Mouse (Mus musculus) right cerebral cortex, adult 2 months (tissue): ENCODE measurements around the gene Prr11.
"Not testable (repeated sequence)": the region's sequence is repeated elsewhere in the genome, so short reads cannot be mapped to it uniquely, and the experiment has no call there.

Experiments used
- DNase-seq, 2 experiments: peaks; one replicate each; pipeline ENCODE4 v3.0.0; 2021 to 2022; ENCODE audit warnings: low spot score in 2 of 2

The Prr11 gene

DNA sequence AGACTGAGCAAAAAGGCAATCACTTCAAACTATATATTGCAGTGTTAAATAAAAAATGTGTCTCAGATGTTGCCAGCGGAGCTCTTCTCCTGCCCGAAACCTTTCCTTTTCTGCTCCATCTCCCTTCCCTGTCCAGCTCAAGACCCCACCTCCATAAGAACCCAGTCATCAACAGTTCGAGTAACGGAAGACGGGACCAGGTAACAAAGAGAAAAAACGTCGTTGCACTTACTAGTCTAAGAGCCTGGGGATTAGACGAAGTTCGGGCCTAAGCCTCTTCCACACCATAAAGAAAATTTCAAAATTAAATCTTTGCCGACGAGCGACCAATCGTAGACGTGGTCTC, at the start of gene Prr11:
Prr11 (minus strand) TSS at position 300 of the 346 bp plus-strand sequence.
- no peak for DNase-seq

DNA sequence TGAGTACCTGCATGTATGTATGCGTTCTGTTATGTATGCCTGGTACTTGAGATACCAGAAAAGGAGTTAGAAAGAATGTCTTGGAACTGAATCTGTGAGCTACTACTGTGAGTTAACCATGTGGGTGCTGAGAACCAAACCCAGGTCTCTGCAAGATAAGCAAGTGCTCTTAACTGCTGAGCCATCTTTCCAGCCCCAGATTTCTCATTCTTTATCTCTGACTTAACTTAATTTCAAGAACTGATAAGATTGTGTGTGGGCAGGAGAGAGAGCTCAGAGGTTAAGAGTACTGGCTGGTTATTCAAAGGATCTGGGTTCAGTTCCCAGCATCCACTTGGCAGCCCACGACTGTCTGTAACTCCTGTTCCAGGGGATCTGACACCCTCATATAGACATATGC, 49.5 kb upstream of the Prr11 start:
- no peak for DNase-seq

DNA sequence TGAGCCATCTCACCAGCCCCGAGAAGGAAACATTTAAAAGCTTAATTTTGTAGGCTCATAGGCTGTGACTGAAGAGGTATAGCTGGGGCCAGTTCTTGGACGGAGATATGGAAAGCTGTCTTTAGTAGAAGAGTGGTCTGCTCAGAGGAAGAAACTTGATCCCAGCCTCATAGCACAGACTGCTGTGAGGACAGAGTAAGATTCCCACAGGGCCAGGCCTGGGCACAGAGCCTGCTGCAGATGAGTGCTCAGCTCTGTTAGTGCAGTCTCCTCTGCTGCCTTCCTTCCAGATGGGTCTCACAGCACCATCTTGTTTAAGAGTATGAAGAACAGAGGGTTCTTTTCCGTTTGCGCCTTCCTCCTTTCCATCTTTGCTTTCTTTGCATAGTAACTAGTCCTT, 27.7 kb upstream of the Prr11 start:
- no peak for DNase-seq

DNA sequence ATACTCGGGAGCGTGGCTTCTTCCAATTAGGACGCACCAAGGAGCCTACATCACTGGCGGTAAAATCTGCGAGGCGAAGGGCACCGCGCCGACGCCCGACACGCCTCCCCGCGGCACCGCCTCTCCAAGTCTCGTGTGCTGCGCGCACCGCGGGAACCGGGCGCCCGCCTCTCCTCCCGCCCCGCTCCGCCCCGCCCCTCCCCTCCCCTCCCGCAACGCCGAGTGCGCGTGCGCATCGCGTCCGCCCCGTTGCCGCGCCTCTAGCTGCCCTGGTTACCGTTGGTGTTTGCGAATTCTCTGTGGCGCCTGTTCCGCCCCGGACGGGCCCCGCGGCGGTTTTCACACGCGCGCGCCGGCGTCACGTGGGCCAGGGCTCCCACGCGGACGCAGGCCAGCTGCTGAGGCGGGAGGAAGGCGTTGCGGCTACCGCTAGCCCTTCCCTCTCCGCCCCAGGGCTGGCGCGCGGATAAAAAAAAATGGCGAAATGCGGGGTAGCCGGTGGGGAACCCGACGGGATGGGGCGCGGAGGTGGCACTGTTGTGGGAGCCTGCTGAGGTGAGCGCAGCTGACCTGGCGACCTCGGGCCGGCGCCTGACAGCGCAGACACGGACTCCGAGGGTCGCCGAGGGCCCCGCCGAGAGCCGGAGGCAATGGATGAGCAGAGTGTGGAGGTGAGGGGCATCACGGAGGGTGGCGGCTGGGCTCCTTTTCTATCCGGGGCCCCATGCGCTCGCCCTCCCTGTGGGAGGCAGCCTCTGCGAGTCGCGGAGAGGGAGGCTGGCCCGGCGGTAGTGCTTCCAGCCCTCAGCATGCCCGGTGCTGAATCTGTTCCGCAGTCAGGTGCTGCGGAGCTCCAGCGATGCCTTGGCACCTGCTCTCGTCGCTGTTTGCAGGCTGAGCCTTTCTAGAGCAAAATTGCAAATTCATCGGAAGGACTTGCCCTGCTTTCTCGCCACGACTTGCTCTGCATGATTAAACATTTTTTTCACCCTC, 18.6 kb upstream of the Prr11 start, which contains the start of gene Trim37:
Trim37 (plus strand) TSS at position 254 of the 993 bp plus-strand sequence.
- DNase-seq = peak; percentile 84 to 88

DNA sequence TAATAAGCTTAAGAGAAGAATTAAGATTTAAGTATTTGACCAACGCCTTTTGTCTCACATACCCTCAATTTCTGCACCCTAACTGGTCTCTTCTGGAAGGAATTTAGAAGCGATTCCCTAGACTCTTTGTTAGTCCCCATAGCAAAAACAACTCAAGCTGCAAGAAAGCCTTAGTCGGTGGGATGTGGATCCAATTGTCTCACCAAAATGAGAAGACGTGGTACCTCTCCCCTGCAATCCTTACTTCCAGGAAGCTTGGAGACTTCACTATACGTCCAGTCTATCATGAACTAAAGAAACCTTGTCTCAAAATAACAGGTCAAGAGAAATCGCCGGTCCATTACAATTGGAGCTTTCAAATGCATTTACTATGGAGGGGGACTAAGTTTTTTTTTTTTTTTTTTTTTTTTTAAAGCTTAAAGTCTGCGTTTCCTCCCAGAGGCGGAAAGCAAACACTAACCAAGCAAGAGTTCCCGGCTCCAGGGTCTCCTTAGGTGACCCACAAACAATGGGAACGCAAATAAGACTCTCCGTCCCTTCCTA, 17.8 kb upstream of the Prr11 start:
- no peak for DNase-seq

DNA sequence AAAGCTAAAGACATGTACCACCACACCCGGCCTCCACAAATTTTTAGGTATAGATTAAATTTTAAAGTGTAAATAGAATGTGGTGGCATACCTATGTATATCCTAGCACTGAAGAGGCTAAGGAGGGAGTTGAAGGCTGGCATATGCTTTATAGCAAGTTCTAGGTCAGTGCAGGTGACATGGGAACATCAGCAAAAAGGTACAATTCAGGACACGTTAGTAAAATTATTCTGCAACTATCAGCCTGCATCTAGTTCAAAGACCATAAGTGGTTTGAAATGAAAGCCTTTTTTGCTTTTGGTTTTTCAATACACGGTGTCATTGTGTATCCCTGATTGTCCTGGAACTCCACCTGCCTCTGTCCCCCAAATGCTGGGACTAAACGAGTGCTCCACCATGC, 17.1 kb upstream of the Prr11 start:
- no peak for DNase-seq

DNA sequence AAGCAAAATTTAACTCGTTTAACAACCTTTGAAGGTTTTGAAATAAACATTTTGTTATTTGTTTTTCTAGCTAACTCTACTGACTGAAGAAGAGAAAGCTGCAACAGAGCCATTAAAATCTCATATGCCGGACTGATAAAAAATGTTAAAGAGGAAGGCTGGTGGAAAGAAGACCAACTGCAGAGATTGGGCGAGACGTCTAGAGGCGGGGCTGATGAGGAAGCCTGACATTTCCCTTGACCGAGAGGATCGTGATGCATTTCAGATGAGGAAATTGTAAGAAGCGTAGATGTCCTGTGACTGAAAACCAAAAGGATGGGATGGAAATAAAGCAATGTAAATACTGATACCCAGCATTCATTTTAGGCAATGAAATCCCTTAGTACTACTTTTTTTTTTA, 13.4 kb upstream of the Prr11 start:
- DNase-seq = no peak

DNA sequence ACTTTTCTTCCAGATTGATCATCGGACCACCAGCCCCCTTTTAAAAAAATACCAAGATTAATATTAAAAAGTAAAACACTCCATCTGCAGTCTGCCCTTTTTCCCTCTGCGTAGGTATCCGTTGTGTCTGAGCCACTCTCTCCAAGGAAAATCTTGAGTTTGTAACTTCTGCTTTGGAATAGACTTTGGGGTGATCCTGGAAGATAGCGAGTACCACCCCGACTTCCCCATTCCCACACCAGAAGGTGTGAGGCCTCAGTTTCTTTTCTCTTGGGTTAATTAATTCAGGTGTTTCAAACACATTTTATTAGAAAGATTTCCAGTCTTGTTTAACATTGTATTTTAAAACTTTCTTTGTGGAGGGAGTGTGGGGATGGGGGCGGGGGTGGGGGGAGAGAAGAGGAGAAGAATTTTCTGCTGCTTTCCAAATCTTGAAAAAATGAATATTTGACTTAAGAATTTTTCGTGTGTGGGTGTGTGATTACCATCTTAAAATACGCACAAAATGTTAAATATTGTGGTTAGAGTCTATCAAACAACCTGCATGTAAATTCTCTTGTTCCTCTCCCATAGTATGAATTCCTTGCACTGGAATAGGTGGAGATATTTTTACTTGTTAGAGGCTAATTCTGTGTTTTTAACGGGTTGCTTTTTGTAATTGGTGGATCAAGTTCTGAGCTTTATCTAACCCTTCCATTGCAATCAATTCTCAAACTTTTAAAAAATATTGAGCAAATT, 1.8 kb upstream of the Prr11 start:
- no peak for DNase-seq

DNA sequence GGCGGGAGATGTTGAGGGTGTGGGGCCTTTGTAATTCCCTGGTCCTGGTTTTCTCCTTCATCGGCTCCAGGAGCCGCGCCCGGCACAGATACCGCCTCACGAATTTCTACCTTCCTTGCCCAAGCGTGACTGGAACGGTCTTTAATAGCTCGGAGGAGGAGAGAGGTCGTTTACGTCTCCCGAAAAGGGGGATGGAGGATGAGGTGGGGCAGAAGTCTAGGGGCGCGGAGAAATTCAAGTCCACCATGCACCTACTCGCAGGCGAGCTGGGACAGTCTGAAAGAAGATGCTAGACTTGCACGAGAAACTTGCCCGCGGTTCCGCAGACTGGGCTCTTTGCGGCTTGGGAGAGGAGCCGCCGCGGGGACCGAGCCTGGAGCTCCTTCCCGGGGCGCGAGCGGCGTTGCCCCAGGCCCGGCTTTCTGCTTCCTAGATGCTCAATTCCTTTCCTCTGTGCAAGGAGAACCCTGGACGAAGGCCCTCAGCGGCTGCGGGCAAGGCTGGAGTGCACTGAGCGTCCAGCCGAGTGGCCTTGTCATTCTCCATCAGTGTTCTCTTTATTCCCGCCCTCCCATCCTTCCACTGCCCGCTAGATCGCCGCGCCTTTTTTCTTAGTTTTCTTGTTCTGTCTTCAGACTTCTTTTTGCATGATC, 1.1 kb upstream of the Prr11 start:
- peak in 1 of 2 experiments; percentile 11 for DNase-seq

DNA sequence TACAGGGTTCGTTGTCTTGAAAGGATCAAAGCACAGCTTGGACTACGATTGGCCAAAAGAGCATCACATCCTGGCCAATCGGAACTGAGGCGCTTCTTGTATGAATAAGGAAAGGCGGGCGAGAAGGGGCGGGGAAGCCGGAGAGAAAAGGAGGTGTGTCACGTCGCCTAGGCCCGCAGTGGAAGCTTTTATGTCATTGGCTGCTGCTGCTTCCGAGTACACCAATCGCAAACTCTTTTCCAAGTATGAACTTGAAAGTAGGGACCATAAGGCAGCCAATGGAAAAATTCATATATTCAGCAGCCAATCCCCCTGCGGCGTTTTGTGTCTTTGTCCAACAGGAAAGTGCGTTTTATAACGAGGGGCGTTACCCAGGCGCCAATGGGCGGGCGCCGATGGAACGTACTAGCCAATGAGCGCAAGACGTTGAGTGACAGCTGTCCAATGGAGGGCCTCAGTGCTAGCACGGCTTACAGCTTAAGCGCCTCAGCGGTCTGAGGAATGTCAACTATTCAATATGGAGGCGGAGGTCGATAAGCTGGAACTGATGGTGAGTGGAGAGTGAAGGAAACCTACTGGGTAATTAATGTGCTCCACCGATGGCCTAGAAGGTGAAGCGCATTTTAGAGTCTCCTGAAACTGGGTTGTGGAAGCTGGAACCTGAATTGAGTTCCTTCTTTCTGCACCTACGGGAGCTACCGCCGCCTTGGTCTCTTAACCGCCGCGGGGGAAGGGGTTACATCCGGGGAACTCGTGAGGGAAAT, 429 bp upstream of the Prr11 start, which contains the start of gene Ska2:
Ska2 (plus strand) TSS at position 480 of the 764 bp plus-strand sequence.
- DNase-seq = peak; percentile 98

DNA sequence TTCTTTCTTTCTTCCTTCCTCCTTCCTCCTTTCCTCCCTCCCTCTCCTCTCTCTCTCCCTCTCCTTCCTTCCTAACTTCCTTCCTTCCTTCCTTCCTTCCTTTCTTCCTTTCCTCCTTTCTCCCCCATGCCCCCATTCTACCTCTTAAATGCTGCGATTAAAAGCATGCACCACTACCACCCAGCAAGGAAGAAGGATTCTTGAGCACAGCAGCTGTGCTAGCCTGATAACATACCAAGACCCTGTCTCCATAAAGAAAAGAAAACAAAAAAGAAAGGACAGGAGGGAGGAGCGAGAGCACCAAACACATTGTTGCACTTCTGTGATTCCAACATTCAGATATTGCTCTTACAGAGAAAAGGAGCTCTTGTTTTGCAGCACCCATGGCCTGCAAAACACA, 21.4 kb downstream of the Prr11 start:
- no peak for DNase-seq

DNA sequence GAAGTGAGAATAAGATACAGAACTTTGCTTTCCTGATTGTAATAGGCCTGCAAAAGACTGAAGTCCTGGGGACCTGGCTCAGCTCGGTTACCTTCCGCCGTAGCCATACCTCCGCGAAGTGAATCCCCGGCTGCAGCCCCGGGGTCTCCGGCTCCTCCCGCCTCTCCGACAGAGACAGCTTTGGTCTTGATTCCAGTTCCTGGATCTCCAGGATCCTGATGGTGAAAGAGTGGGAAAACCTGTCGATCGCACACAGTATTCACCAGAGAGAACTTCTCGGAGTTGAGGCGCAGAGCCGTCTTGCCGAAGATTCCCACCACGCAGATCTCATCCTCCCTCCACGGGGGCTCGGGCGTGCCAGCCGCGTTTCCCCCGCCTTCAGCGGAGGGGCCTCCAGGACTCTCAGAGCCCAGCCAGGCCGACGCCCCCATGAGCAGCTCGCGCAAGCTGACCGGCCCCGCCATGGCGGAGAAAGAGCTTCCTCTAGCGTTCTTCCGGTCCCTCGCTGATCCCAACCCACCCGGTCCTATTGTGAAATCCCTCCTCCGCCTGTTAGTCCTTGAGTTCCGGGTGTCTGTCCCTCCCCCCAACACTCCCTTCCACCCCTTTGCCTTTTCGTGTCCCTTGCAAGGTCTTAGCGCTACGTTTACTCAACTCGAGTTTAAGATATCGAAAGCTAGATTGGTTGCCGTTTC, 22.1 kb downstream of the Prr11 start, which contains the start of gene Smg8:
Smg8 (minus strand) TSS at position 485 of the 695 bp plus-strand sequence.
- DNase-seq = peak; percentile 79 to 82

DNA sequence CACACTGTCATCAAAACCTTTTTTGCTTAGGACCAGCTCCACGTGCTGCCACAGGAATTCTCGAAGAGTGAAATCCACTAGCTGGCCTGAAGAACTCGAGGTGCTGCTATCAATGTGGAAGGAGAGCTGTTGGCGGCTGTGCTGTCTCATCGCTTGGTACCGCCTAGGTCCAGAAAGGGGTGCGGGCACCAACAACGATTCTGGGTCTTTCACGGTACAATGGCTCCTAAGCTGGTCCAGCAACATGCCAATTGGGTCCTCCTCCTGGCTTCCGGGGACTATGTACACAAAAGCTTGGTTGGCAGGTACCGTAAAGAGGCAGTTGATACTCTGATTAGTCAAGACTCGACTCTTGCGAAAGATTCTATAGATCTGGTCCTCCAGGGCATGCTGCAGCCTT, 23.0 kb downstream of the Prr11 start:
- no peak for DNase-seq

DNA sequence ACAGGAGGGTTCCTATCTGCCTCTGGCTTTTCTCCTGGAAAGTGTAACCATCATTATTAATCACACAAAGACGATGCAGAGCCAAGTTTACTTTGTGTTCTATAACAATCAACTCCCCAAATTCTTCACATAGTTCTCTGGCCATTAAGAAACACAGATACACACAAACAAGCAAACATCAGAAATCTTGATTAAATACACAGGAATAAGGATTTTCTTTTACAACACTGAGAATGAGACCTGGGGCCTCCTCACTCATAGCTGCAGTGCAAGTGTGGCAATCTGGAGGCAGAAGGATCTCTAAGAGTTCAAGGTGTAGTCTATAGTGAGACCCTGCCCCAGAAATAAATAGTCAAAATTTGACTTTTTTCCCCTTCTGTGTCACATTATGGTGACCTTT, 24.8 kb downstream of the Prr11 start:
- no peak for DNase-seq

DNA sequence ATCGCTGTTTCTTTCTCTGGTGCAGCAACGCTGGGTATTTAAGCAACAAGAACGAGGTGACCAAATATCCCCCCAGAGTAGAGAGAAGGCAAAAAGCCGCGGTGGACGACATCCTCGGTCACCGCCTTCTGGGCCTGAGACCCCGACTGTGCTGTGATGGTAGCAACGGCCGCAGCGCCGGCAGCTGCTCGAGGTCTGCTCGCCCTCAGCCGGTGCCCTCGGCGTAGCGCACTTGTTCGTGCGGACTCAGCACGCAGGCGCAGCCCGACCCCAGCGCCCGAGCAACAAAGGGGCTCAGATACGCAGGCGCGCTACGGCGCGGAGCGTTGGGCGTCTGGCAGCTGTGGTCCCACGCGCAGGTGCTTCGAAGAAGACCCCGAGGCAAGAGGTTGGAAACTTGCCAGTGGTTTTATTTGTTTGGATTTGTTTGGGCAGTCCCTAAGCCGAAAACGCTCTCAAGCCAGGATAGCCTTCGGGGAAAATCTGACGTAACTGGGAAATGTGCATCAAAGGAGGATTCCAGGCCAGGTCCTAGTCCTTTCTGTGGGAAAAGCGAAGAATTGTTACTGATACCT, 34.6 kb downstream of the Prr11 start, which contains the start of gene Gdpd1:
Gdpd1 (minus strand) TSS at position 197 of the 575 bp plus-strand sequence.
- peak; percentile 89 to 91 for DNase-seq

DNA sequence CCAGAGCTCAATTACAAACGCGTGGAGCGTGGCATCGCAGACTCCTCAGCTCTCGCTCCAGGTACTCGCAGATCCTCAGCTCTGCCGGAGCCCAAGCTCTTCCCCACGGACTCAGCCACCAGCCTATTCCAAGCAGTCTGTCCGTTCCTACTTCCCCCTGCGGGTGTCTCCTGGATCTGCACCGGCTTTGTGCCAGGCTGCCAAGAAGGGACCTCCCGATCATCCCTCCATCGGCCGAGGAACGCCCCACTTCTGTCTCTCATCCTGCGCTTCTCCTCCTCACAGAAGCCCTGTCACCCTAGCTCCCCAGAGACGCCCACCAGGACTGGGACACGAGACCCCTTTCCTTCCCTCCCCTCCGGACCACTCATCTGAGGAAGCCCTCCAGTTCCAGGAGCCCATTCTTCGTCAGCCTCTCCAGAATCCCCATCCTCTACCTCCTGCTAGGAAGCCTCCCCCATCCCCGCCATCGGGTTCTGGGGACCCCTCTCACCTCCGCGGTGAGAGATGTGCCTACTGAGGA, 35.1 kb downstream of the Prr11 start:
- peak; percentile 78 to 79 for DNase-seq

DNA sequence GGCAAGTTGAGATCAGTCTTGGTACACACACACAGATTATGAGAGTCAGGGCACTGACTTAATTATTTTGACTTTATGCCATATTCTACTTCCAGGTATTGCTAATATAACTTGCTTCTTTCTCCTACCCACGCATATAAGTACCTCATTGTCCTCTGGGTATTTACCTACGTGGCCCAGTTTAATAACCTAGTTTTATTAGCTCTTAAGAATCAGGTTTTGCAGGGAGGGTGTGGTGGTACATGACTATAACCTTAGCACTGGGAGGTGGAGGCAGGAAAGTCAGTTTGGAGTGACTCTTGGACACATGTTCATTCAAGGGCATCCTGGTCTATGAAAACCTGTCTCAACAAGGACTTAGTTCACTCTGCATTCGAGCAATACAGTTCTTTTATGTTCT, 46.4 kb downstream of the Prr11 start:
- DNase-seq = no peak

DNA sequence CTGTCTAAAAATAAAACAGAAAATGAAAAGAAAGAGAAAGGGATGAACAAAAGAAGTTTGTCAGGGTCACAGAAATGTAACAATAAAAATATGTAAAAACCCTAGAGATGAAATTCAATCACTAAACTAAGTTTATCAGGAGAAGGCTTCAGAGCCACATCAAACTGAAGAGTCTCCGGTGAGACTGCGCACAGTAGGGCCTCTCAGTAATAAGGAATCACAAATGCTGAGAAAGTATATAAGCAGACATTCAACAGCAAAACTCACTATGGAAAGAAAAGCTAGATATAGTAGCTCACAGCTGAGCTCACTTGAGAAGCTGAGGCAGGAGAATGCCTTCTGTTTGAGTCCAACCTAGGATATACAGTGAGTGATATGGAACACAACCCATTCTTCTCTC, 48.1 kb downstream of the Prr11 start:
- no peak for DNase-seq

DNA sequence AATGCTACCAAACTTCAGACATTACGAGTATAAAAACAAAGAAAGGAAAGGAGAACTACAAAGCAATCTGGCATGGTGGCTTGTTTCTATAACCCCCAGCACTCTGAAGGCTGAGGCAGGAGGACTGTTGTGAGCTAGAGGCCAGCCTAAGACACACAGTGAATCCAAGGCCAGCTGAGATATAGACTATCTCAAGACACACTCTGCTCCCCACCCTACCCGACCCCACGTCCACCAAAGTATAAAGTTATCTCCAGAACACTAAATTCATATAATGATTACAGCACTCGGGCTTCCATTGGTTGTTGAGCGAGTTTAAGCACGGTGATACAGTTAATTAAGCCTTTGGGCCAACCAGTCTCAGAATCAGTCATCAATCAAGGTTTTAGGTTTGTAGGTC, 52.2 kb downstream of the Prr11 start:
- DNase-seq = no peak

DNA sequence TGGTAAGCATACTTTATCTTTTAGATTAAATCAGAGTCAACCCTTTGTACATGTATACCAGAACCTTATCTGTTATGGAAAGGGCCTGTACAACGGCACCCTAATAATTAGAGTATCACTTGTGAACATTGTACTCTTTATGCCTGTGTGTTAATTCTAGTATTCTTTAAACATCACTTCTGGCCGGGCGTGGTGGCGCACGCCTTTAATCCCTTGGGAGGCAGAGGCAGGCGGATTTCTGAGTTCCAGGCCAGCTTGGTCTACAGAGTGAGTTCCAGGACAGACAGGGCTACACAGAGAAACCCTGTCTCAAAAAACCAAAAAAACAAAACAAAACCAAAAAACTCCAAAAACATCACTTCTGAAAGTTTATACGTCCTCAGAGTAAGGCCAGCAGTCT, 59.6 kb downstream of the Prr11 start:
- DNase-seq = not testable (repeated sequence)
